Comparison of ENCODE assay signal across 15 mouse cellular contexts in the genomic region with DNA sequence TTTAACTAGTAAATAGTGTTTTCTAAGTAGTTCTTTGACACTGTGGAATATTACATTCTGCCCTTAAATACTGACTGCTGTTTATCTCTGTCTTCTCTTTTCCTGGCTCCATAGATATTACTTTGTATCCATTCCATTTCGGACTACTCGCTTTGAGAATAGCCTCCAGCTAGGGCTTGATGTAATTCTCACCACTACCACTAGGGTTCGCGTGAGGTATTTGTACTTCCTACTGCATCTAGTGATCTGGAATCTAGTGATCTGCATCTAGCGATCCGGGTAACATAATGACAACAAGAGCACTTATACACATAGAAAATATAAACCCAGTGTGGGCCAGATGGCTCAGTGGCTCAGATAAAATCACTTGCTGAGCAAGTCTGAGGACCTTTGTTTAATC. TPM values are rescaled to one million over a fixed set of nuclear protein-coding genes. Genes with fewer than 3 reads are reported as not detected.
A peak's percentile ranks its signal among the peaks of the same experiment; 100 is the strongest.
DNase-seq lines count a peak whose midpoint lies in the region; ATAC-seq and TF ChIP-seq lines count a peak whose summit lies in the region.
"Had no signal": no experiment of that assay in that cellular context is flagged by ENCODE, and none has a peak within 500 bp of the region (broad histone marks: within the 10 kb centered on the region; RNA-seq: fewer than 3 reads in every experiment).

No protein-coding gene starts in this region.

- no peaks in the 10 kb centered on the region for H3K27me3 ChIP-seq in stomach, postnatal 0 days (ENCODE audit: control insufficient read depth, insufficient read depth, low read length)
- H3K27me3 ChIP-seq: embryonic facial prominence, embryonic 15.5 days had no signal

- H3K9me3 ChIP-seq in stomach, postnatal 0 days (ENCODE audit: control insufficient read depth, low read length): no peaks in the 10 kb centered on the region
- H3K9me3 ChIP-seq: embryonic facial prominence, embryonic 15.5 days; limb, embryonic 13.5 days had no signal

- H3K36me3 ChIP-seq in stomach, postnatal 0 days (ENCODE audit: control insufficient read depth, insufficient read depth, low read length): no peaks in the 10 kb centered on the region
- H3K36me3 ChIP-seq: embryonic facial prominence, embryonic 15.5 days; limb, embryonic 13.5 days had no signal

- H3K9ac ChIP-seq in stomach, postnatal 0 days (ENCODE audit: low read length): no peak overlapping the region
- H3K9ac ChIP-seq: embryonic facial prominence, embryonic 15.5 days; limb, embryonic 13.5 days had no signal

- no peak overlapping the region for H3K4me3 ChIP-seq in layer of hippocampus, adult 2 months
- H3K4me3 ChIP-seq in stomach, postnatal 0 days (ENCODE audit: low read depth, low read length): no peak overlapping the region
- H3K4me3 ChIP-seq: embryonic facial prominence, embryonic 15.5 days; limb, embryonic 13.5 days had no signal

- DNase-seq in cerebellum, postnatal 10 days: peak; percentile 17 to 45
- no peak for DNase-seq in cerebellum, adult 11 months
- no peak for DNase-seq in layer of hippocampus, adult 2 months (ENCODE audit: low spot score in 2 of 2)
- no peak for DNase-seq in layer of hippocampus, postnatal 14 days (ENCODE audit: low spot score in 2 of 2)
- DNase-seq in thymus, postnatal 14 days: peak; percentile 7
- DNase-seq in thymus, postnatal 36 days: no peak
- DNase-seq in stomach, postnatal 0 days (ENCODE audit: low spot score): no peak
- no peak for DNase-seq in layer of hippocampus, postnatal 10 days (ENCODE audit: low spot score in 2 of 2)
- DNase-seq: B cell, adult 2 months; cerebellum, adult 8-10 months; heart, postnatal 14 days; kidney, adult 18-20 months had no signal

- H3K4me1 ChIP-seq in stomach, postnatal 0 days (replicated peaks; ENCODE audit: control insufficient read depth, insufficient read depth): no peaks in the 10 kb centered on the region
- H3K4me1 ChIP-seq: embryonic facial prominence, embryonic 15.5 days had no signal

- H3K4me2 ChIP-seq in stomach, postnatal 0 days (replicated peaks; ENCODE audit: low read depth): no peak overlapping the region
- H3K4me2 ChIP-seq: embryonic facial prominence, embryonic 15.5 days; limb, embryonic 13.5 days had no signal

- WGBS in stomach, postnatal 0 days: 69% methylated on average over 6 of the region's 6 CpGs

- no peak for TF ChIP-seq EP300 in stomach, postnatal 0 days (optimal IDR thresholded peaks at IDR 0.05)

- peak; percentile 74 for TF ChIP-seq CTCF in layer of hippocampus, adult 2 months (conservative IDR thresholded peaks at IDR 0.05)
- peak; percentile 61 for TF ChIP-seq CTCF in stomach, postnatal 0 days (IDR thresholded peaks at IDR 0.05; ENCODE audit: low read depth)

- no peak overlapping the region for H3K27ac ChIP-seq in layer of hippocampus, adult 2 months
- no peak overlapping the region for H3K27ac ChIP-seq in stomach, postnatal 0 days (replicated peaks)
- H3K27ac ChIP-seq: embryonic facial prominence, embryonic 15.5 days; limb, embryonic 13.5 days had no signal

- ATAC-seq in stomach, postnatal 0 days (ENCODE audit: low FRiP score, low TSS enrichment): no peak
- ATAC-seq: forebrain, embryonic 16.5 days had no signal

RNA-seq across cellular contexts. Expression of a gene that starts 14.2 kb away (rescaled TPM):
- total RNA-seq in layer of hippocampus, adult 2 months (2021): 10 to 100 TPM; 35.8 to 39.8 TPM
- total RNA-seq in layer of hippocampus, postnatal 14 days (2021): 10 to 100 TPM; 21.5 to 38.6 TPM
- 0.98 and 1.2 TPM in 2 replicates for polyA plus RNA-seq in stomach, postnatal 0 days (2015; fragmentation: Nextera tagmentation; extraction: Ambion mirVana)
- total RNA-seq in layer of hippocampus, postnatal 10 days (2021): 10 to 100 TPM; 27.7 to 35.7 TPM

Comparison
In these comparisons a context has a peak if more than half of its experiments do, and no peak if none do; other contexts are left out.
1. DNase-seq: peak in cerebellum, postnatal 10 days (2 of 2) and thymus, postnatal 14 days (single experiment); none in cerebellum, adult 11 months (single experiment), layer of hippocampus, adult 2 months (0 of 2), layer of hippocampus, postnatal 14 days (0 of 2), thymus, postnatal 36 days (0 of 2), stomach, postnatal 0 days (single experiment) and layer of hippocampus, postnatal 10 days (0 of 2).